Comparison of ENCODE assay signal across 18 mouse cellular contexts in genomic region chr15:3960094-3960493, GRCm38 (mm10). TPM values are rescaled to one million over a fixed set of nuclear protein-coding genes. Genes with fewer than 3 reads are reported as not detected.
DNase-seq lines count a peak whose midpoint lies in the region; ATAC-seq and TF ChIP-seq lines count a peak whose summit lies in the region.
"Had no signal": no experiment of that assay in that cellular context is flagged by ENCODE, and none has a peak within 500 bp of the region (broad histone marks: within the 10 kb centered on the region; RNA-seq: fewer than 3 reads in every experiment).

No protein-coding gene starts in this region.

- H3K36me3 ChIP-seq in embryonic facial prominence, embryonic 14.5 days (ENCODE audit: control insufficient read depth, insufficient read depth, low read length) = no peaks in the 10 kb centered on the region
- H3K36me3 ChIP-seq in embryonic facial prominence, embryonic 10.5 days (replicated peaks) = no peaks in the 10 kb centered on the region
- no peaks in the 10 kb centered on the region for H3K36me3 ChIP-seq in kidney, embryonic 14.5 days (ENCODE audit: control insufficient read depth, insufficient read depth, low read length)
- no peaks in the 10 kb centered on the region for H3K36me3 ChIP-seq in kidney, postnatal 0 days (ENCODE audit: insufficient read depth, low read length)
- H3K36me3 ChIP-seq: heart, embryonic 12.5 days; hindbrain, embryonic 10.5 days had no signal

- CTCF ChIA-PET in Patski (lab: Charles Lee) = no interaction called here

- no peaks in the 10 kb centered on the region for H3K9me3 ChIP-seq in embryonic facial prominence, embryonic 14.5 days (ENCODE audit: control insufficient read depth, low read length)
- no peaks in the 10 kb centered on the region for H3K9me3 ChIP-seq in embryonic facial prominence, embryonic 10.5 days
- H3K9me3 ChIP-seq in kidney, embryonic 14.5 days (ENCODE audit: control insufficient read depth, low read length) = no peaks in the 10 kb centered on the region
- no peaks in the 10 kb centered on the region for H3K9me3 ChIP-seq in kidney, postnatal 0 days (replicated peaks; ENCODE audit: low read length)
- H3K9me3 ChIP-seq: heart, embryonic 12.5 days; hindbrain, embryonic 10.5 days had no signal

- no peaks in the 10 kb centered on the region for H3K27me3 ChIP-seq in embryonic facial prominence, embryonic 14.5 days (replicated peaks; ENCODE audit: control insufficient read depth, insufficient read depth, low read length)
- no peaks in the 10 kb centered on the region for H3K27me3 ChIP-seq in embryonic facial prominence, embryonic 10.5 days (replicated peaks; ENCODE audit: low read depth, poor library complexity, severe bottlenecking)
- no peaks in the 10 kb centered on the region for H3K27me3 ChIP-seq in kidney, embryonic 14.5 days (ENCODE audit: control insufficient read depth, insufficient read depth, low read length)
- H3K27me3 ChIP-seq in Patski = no peaks in the 10 kb centered on the region
- no peaks in the 10 kb centered on the region for H3K27me3 ChIP-seq in kidney, postnatal 0 days (ENCODE audit: insufficient read depth, low read length)
- H3K27me3 ChIP-seq: heart, embryonic 12.5 days had no signal

- in situ Hi-C loops in Patski (cut with MboI; ENCODE audit: low pct_unique_long_range_greater_than_20kb) = no loop called here

- H3K4me3 ChIP-seq in embryonic facial prominence, embryonic 14.5 days (ENCODE audit: low read depth, low read length) = no peak overlapping the region
- H3K4me3 ChIP-seq in embryonic facial prominence, embryonic 10.5 days = no peak overlapping the region
- no peak overlapping the region for H3K4me3 ChIP-seq in kidney, embryonic 14.5 days (ENCODE audit: low read length)
- H3K4me3 ChIP-seq in kidney, postnatal 0 days (replicated peaks; ENCODE audit: low read depth, low read length) = no peak overlapping the region
- H3K4me3 ChIP-seq: heart, embryonic 12.5 days; hindbrain, embryonic 10.5 days had no signal

- H3K4me2 ChIP-seq in embryonic facial prominence, embryonic 14.5 days (ENCODE audit: low read depth, low read length) = no peak overlapping the region
- H3K4me2 ChIP-seq in kidney, embryonic 14.5 days (replicated peaks; ENCODE audit: low read depth, low read length) = no peak overlapping the region
- no peak overlapping the region for H3K4me2 ChIP-seq in kidney, postnatal 0 days (ENCODE audit: low read length)
- H3K4me2 ChIP-seq: heart, embryonic 12.5 days; hindbrain, embryonic 14.5 days had no signal

- POLR2A ChIA-PET in Patski (lab: Charles Lee) = no interaction called here

- no peak overlapping the region for H3K27ac ChIP-seq in embryonic facial prominence, embryonic 14.5 days (replicated peaks; ENCODE audit: low read depth, low read length)
- no peak overlapping the region for H3K27ac ChIP-seq in embryonic facial prominence, embryonic 10.5 days (replicated peaks)
- H3K27ac ChIP-seq in kidney, embryonic 14.5 days (ENCODE audit: low read depth, low read length) = no peak overlapping the region
- no peak overlapping the region for H3K27ac ChIP-seq in kidney, postnatal 0 days
- H3K27ac ChIP-seq: hindbrain, embryonic 10.5 days; hindbrain, embryonic 14.5 days had no signal

- H3K9ac ChIP-seq in embryonic facial prominence, embryonic 14.5 days (ENCODE audit: low read depth, low read length) = no peak overlapping the region
- no peak overlapping the region for H3K9ac ChIP-seq in kidney, embryonic 14.5 days (ENCODE audit: low read depth, low read length)
- H3K9ac ChIP-seq in kidney, postnatal 0 days (ENCODE audit: low read depth, low read length) = no peak overlapping the region
- H3K9ac ChIP-seq: heart, embryonic 12.5 days; hindbrain, embryonic 14.5 days had no signal

- peak; percentile 5 for DNase-seq in embryonic facial prominence, embryonic 14.5 days (ENCODE audit: low spot score)
- no peak for DNase-seq in embryonic facial prominence, embryonic 10.5 days (ENCODE audit: low spot score)
- DNase-seq in kidney, postnatal 25 days = no peak
- DNase-seq in Patski (ENCODE audit: low read depth, low spot score) = no peak
- DNase-seq in kidney, postnatal 0 days (ENCODE audit: low spot score) = peak; percentile 33
- no peak for DNase-seq in frontal cortex, adult 2 months (ENCODE audit: extremely low spot score in 1 of 2, low spot score in 1 of 2)
- no peak for DNase-seq in urinary bladder, postnatal 14 days (ENCODE audit: low spot score)
- DNase-seq: adrenal gland, adult 8-10 months; adrenal gland, postnatal 36 days; B cell, adult 2 months; cerebellum, adult 2 months; cerebellum, postnatal 10 days; gastrocnemius, postnatal 14 days had no signal

- 36% methylated on average over 1 of the region's 1 CpGs for WGBS in embryonic facial prominence, embryonic 14.5 days
- WGBS in embryonic facial prominence, embryonic 10.5 days = 67% methylated on average over 1 of the region's 1 CpGs
- 30% methylated on average over 1 of the region's 1 CpGs for WGBS in kidney, embryonic 14.5 days
- 44% methylated on average over 1 of the region's 1 CpGs for WGBS in kidney, postnatal 0 days

- no peaks in the 10 kb centered on the region for H3K4me1 ChIP-seq in embryonic facial prominence, embryonic 14.5 days (ENCODE audit: control insufficient read depth, insufficient read depth, low read length)
- no peaks in the 10 kb centered on the region for H3K4me1 ChIP-seq in embryonic facial prominence, embryonic 10.5 days
- no peaks in the 10 kb centered on the region for H3K4me1 ChIP-seq in kidney, embryonic 14.5 days (ENCODE audit: control insufficient read depth, insufficient read depth, low read length)
- peaks cover 5% of the 10 kb centered on the region; the same call in 1 of the 2 replicates for H3K4me1 ChIP-seq in kidney, postnatal 0 days (replicated peaks; ENCODE audit: insufficient read depth, low read length)

- TF ChIP-seq CTCF in Patski (IDR thresholded peaks at IDR 0.05) = no peak
- no peak for TF ChIP-seq CTCF in kidney, postnatal 0 days (IDR thresholded peaks at IDR 0.05; ENCODE audit: low read depth)

- no peak for ATAC-seq in embryonic facial prominence, embryonic 14.5 days (ENCODE audit: low read depth)
- peak; percentile 77 for ATAC-seq in kidney, embryonic 14.5 days (ENCODE audit: low FRiP score, low TSS enrichment)
- peak; percentile 90 for ATAC-seq in Patski
- no peak for ATAC-seq in kidney, postnatal 0 days (replicated peaks; ENCODE audit: low FRiP score, low read depth)
- ATAC-seq: forebrain, embryonic 16.5 days had no signal

RNA-seq across cellular contexts. Expression of gene Fbxo4, which starts 19.3 kb away (rescaled TPM):
- polyA plus RNA-seq in embryonic facial prominence, embryonic 14.5 days (2014; fragmentation: Nextera tagmentation; extraction: Ambion mirVana) = 12.0 and 12.7 TPM in 2 replicates
- polyA plus RNA-seq in embryonic facial prominence, embryonic 10.5 days (2016; fragmentation: Nextera tagmentation; extraction: Ambion mirVana) = 4.1 and 4.2 TPM in 2 replicates
- polyA plus RNA-seq in kidney, embryonic 14.5 days (2014; fragmentation: Nextera tagmentation; extraction: Ambion mirVana) = 10.2 and 12.7 TPM in 2 replicates
- 23.6 TPM for polyA plus RNA-seq in Patski (2021)
- polyA plus RNA-seq in kidney, postnatal 0 days (2015; fragmentation: Nextera tagmentation; extraction: Ambion mirVana) = 17.1 and 18.0 TPM in 2 replicates
- 12.3 and 14.7 TPM in 2 replicates for polyA plus RNA-seq in frontal cortex, adult 2 months (2012; rRNA removed)

RNA-seq across cellular contexts. Expression of gene AW549877, which starts 35.5 kb away (rescaled TPM):
- polyA plus RNA-seq in embryonic facial prominence, embryonic 14.5 days (2014; fragmentation: Nextera tagmentation; extraction: Ambion mirVana) = 41.8 and 44.5 TPM in 2 replicates
- 35.0 and 35.5 TPM in 2 replicates for polyA plus RNA-seq in embryonic facial prominence, embryonic 10.5 days (2016; fragmentation: Nextera tagmentation; extraction: Ambion mirVana)
- 25.3 and 51.3 TPM in 2 replicates for polyA plus RNA-seq in kidney, embryonic 14.5 days (2014; fragmentation: Nextera tagmentation; extraction: Ambion mirVana)
- polyA plus RNA-seq in Patski (2021) = 60.1 TPM
- 32.4 and 33.1 TPM in 2 replicates for polyA plus RNA-seq in kidney, postnatal 0 days (2015; fragmentation: Nextera tagmentation; extraction: Ambion mirVana)
- 42.5 and 46.5 TPM in 2 replicates for polyA plus RNA-seq in frontal cortex, adult 2 months (2012; rRNA removed)

Comparison
In these comparisons a context has a peak if more than half of its experiments do, and no peak if none do; other contexts are left out.
1. ATAC-seq: peak in kidney, embryonic 14.5 days (single experiment) and Patski (single experiment); none in embryonic facial prominence, embryonic 14.5 days (single experiment) and kidney, postnatal 0 days (single experiment).
2. DNase-seq: peak in embryonic facial prominence, embryonic 14.5 days (single experiment) and kidney, postnatal 0 days (single experiment); none in embryonic facial prominence, embryonic 10.5 days (single experiment), kidney, postnatal 25 days (0 of 2), Patski (single experiment), frontal cortex, adult 2 months (0 of 2) and urinary bladder, postnatal 14 days (single experiment).